Mouse (Mus musculus): ENCODE measurements at regions not wholly inside any gene's neighbourhood (a gene's known extent, or its start where the extent isn't known, plus 50 kb on each side); places are given as distances from the start of the nearest gene placed in this dataset.

DNA sequence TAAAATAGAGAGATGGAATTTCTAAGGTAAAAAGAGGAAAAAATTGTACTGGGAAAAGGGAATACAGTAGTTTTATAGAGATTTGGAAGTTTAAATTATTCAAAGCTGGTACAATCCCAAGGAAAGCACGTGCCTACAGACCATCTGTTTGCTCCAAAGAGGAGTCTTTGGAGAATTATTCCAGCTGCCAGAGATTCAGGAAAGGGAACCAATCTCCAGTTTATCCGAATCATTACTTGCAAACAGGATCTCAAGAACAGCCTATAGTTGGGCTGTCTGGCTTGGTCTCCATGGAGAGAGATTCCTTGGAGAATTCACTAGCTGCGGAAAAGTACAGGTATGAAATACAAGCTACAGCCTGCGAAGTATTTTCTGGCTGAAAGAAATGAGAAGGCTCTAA lies 491.3 kb upstream of the Negr1 start:
- TF ChIP-seq CTCF (IDR thresholded peaks at IDR 0.05; ENCODE audit: low read depth, low read length) = no peak
- no peak for TF ChIP-seq TAL1 (conservative IDR thresholded peaks at IDR 0.05; ENCODE audit: low read depth, low read length)
- no peak for TF ChIP-seq POLR2AphosphoS5 (IDR thresholded peaks at IDR 0.05; ENCODE audit: insufficient replicate concordance, low read depth, low read length)
- TF ChIP-seq GATA1 (IDR thresholded peaks at IDR 0.05; ENCODE audit: borderline replicate concordance, low read length) = no peak
